Mouse (Mus musculus) frontal cortex, postnatal 36 days (tissue): ENCODE results near the gene Spata33.
A peak's percentile ranks its signal among the peaks of the same experiment; 100 is the strongest.
"Not testable (repeated sequence)": the region's sequence is repeated elsewhere in the genome, so short reads cannot be mapped to it uniquely, and the experiment has no call there.

Experiments used
- DNase-seq, 2 experiments: peaks; one replicate each; pipeline ENCODE4 v3.0.0; 2022; ENCODE audit warnings: low spot score in 2 of 2

The Spata33 gene

DNA sequence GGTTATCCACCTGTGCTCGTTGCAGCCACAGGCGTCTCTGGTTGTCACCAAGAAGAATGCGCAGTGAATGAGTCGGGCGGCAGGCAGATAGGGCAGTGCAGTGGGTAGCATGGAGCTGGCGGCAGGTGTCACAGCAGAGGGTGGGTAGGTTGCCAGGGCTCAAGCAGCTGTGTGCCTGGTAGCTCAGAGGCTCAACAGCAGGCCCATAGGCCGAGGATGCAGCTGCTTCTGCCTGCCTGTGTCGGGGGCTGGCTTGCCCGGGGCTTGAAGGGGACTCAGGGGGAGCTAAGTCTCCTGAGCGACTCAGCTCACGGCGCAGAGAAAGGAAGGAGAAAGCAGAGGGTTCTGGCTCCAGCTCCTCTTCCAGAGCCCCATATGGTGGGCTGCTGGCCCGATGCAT, 20.7 kb downstream of the Spata33 start:
- no peak for DNase-seq

DNA sequence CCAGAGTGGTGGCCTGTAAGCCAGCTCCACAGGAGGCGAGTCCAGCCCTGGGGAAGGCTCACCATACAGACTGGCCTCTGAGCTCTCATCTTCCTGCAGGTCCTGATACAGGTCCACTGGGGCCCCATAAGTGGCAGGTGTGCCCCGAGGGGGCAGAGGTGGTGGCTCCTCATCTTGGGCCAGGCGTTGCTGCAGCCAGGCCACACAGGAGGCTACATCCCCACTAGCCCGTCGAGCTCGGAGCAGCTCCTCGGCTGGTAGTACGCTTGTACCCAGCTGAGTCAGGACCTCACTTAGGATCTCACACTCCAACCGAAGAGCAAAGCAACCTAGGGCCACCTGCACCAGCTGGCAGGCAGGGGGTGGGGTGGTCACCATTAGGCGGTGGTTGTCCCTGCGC, 21.1 kb downstream of the Spata33 start:
- DNase-seq: no peak

DNA sequence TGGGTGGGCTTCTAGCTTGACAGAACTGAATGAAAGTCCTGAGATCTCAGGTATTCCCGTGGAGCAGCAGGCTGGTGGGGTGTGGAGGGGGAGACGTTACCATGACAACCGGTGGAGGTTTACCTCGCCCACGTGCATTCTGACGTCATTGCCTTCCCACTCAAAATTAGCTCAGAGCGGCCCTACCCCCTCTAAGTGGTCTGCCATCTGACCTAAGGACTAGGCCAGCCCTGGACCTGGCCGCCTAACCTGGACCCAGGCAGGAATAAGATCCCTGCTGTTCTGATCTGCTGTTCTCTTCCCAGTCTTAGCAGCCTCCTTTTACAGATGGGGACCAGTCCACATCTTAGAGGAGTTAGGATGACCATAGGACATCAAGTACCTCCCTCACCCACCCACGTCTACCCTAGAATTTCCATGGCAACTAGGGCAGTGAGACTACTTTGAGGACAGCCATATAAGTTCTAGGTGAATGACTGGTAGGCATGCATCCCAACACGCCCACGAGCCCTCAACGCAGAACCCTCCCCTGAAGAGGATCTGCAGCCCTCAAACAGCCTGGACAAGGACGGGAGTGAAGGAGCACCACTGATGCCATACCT, 22.4 kb downstream of the Spata33 start:
- DNase-seq: peak; percentile 82 to 91

DNA sequence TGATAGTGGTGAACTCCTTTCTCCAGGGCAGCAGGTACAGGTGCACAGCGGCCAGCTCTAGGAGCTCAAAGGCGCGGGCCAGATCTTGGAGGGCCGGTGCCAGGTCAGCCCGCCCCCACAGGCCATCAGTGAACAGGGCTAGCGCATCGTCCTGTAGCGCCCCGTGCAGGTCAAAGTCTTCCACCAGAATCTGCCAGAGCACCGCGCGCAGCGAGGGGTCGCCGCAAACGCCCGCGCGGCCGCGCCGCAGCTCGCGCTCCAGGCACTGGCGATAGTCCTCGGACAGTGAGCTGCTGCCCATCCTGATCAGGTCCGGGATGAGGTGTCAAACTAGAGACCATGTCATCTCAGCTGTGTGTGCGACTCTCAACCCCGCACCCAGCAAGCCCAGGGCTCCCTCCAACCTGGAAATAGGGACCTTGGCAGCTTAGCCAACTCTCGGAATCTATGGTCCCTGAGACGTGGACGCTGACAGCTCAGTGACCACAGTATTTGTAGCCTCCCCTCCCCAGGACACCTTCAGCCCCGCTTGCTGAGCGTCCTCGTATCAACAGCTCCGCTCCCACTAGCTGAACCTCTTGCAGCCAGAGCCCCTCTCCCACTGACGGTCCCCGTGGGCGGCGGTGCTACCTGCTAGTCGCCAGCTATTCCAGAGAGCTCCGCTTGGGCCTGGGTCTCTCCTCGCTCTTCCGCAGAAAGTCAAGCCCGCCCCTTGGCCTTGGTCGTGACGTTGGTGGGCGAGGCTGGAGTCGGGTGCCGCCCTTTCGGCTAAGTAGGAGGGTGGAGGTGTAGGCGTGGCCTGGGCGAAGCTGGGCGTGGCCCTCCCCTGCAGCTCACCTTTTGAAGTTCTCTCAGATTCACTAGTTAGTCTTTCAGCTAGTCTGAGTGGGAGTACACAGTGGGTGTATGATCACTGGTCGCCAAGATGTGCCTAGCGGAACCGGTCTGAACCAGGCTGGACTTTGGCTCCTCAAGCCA, 23.2 kb downstream of the Spata33 start, which contains the start of gene Spata2l:
Spata2l (minus strand) TSS at position 714 of the 978 bp plus-strand sequence.
- DNase-seq: peak; percentile 80 to 87

DNA sequence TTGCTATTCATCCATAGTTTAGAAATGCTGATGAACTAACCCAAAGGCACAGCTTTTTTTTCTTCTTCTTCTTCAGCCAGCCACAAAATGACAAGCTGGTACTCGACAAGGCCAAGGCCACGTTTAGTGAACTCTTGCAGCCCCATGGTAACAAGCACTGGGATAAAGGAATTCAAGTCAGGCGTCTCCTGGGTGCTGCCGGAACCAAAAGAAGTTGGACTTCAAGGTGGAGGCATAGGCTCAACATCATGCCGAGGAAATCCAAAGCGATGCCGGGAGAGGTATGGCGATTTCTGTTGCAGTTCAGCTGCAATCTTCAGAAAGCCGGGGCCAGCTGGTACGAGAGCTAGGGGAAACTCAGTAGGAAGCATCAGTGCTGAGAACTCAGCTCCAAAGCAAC, 26.8 kb downstream of the Spata33 start:
- DNase-seq: no peak

DNA sequence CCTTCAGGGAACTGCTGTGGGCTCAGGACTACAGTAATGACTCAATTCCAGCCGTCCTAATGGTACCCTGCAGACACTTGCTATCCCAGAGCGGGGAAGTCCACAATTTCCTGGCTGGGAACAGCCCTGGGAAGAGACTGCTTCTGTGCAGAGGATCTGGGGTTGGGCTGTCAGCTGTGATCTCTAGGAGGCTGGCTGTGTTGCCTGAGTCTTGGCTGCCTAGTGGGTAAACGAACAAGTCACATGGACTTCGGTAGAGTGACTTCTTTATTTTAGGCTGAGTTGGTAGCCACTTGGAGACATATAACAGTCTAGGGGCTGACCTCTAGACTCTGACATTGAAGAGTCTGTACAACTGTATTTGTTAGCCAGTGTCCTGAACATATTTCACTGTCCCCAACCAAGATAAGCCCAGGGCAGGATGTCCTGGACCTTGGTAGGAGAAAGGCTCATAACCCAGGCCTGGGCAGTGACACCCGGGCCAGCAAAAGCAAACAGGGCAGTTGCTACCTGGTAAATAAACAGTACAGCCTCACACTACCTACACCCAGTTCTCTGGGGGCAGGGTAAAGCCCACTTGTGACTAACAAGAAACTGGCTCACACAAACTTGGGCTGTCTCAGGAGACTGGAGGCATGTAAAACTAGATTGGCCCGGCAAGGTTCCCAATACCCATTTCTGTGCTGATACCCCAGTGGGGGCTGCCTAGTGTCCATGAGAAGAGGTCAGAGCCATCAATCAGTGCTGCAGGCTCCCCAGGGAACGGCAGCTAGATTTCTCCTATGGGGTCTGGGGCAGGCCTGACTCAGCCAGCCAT, 29.7 kb downstream of the Spata33 start:
- no peak for DNase-seq

DNA sequence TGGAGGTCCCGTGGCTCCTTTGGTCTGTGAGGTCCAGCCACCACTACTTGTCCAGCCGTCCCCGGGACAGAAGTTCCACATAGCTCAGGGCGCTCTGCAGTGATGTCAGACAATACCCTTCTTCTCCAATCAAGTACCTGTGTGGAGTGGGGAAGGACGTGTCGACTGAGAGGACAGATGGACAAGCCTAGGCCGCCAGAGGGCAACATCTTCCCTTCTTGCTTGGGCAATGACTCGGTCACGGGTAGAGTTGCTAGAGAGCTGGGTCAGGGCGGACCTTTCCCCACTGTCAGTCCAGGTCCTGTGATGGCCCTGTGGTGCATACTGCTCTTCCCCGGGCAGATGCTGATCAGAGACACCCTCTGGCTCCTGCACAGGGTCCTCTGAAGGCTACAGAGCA, 30.4 kb downstream of the Spata33 start:
- DNase-seq: no peak

DNA sequence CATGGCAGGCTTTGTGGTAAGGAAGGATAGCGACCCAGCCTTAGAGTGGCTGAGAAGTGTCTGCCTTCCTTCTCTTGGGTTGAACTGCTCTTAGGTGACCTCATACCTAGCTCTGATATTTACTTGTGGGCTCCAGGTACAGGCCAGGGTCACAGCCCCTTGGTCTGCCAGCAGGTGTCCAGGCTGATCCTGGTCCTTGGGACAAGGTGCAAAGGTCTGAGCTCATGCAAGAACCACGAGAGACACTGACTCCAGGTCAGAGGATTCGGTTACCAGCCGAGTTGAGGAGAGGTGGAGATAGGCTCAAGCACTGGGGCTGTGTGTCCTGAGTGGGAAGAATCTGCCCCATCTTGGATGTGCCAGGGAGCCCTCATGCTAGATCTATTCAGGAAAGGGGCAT, 31.8 kb downstream of the Spata33 start:
- no peak for DNase-seq

DNA sequence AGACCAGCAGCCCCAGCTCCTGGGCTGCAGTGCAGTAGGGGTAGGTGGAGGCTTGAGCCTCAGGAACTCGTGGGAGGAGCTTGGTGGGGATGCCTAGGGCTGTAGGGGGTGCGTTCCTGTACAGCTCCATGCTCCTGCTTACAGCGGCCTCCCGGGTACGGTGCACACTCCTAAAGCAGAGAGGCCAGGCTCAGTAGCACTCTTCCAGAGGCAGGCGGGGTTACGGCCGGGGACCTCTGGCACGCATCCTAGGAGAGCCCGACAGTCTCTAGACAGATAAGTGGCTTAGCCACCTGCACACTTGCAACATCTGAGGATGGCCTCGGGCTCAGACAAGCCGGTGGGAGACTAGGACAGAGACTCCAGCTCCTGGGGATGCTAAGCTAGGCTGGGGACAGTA, 32.9 kb downstream of the Spata33 start:
- no peak for DNase-seq

DNA sequence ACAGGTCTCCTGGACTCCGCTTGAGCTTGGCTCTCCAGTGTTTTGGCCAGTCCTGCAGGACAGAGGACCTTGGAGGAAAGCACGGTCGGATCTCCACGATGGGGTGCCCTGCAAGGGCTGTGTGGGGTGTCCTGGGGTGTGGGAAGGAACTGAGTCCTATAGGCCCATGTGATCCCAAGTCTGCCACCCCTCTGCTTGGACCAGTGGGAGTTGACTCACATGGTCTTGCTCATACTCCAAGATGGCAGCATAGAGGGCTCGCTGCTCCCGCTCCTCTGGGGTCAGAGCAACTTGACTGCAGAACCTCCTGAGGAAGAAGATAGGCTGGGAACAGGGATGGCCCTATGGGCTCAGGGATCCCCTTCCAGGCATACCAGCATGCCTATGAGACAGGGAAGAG, 35.1 kb downstream of the Spata33 start:
- no peak for DNase-seq

DNA sequence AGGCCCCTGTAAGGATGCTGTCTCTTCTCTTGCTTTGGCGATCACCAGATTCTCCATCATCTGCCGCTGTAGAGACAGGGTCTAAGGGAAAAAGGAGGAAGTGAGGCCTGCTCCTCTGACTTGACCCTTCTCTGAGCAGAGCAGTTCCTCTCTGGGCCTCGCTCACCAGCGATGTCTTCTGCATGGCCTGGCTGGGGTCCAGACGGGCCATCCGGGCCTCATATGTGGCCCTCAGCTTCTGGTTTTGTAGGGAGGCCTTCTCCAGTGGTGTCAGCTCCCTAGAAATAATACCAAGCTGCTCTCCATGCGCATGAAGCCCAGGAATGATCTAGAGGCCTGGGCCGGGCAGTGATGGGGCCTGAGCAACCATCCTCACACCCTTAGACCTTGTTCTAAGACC, 36.0 kb downstream of the Spata33 start:
- DNase-seq: no peak

DNA sequence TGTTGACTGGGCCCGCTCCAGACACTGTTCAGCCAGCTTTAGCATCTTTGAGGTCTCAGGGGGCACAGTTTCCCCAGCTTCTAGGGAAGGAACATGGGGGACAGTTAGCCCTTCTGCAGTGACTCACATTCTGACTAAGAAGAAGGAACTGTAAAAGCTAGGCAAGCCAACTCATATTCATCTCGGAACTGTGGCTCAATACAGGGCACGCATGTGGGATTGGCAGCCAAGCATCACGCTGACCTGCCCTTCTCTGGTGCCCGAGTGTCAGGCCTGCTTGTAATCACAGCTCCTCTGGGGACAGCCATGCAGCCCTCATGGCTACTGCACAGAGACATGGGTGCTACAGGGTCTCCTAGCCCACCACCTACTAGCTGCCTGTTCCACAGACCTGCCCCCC, 38.3 kb downstream of the Spata33 start:
- DNase-seq: no peak

DNA sequence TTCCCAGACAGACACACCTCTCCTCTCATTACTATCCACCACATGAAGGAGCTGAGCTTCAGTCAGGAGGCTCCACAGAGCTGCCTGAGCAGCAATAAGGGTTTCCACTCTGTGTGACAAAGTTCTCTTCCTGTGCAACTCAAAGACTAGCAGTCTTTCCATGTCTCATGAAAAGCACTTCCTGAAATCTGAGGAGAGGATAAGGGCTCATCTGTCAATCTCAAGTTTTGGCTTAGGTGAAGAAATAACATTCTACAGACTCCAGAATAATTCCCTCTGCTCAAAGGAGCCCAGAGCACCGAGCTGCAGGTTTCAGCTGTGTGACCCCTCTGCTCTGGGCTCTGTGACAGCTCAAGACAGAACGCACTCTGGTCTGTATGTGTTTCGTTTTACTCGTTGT, 40.3 kb downstream of the Spata33 start:
- no peak for DNase-seq

DNA sequence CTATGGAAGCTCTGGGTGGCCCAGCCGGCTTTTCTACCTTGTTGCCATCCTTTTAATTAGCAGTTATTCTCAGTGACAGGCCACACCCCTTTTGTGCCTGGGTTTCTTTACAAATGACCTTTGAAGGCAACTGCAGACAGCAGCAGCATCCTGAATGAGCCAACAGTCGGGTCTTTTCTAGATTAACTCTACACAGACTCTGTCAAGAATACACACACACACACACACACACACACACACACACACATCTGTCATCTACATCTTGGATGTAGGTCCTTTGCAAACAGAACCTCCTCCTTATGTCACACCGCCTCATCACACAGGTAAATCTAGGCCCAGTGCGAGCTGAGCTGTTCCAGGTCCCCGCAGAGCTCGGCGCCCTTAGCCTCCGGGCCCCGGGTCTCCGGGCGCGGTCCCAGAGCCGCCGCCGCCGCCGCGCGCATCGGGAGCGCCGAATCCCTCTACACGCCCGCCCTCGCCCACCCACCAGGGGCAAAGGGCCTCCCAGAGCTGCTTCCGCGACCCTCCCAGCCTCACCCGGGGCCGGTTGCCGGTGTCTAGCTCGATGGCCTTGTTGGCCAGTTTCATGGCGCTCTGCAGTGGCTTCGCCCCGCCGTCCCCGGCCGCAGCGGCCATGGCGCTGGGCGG, 40.9 kb downstream of the Spata33 start:
- DNase-seq: no peak

DNA sequence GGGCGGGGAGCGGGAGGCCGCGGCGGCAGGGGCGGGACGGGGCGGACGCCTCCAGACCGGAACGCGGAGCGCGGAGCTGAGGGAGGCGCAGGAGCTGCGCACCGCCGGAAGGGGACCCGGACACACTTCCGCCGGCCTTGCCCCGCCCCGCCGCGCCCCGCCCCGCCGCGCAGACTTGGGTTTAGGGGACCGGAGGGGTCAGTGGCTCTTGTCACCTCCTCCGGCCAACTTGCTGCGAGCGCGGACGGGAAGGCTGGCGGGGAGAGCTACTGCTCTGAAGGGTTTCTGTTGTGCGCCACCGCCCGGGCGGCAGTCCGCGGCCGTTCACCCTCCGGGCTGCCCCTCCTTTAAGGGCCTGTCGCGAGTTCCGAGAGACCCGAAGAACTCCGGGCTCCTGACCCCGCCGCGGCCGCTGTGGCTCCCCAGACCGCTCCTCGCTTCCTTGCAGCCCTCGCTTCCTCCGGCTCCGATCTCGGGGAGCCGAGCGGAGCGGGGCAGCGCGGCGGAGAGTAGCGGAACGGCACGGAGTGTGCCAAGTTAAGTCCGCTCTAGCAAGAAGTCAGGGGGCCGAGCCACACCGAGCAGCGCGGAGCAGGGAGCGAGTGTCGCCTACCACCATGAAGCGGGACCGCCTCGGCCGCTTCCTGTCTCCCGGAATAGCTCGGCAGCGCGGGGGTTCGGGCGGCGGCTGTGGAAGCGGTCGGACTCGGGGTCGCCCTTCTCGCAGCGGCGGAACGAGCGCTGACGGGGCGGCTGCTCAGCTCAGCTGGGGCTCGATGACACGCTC, 41.7 kb downstream of the Spata33 start, which contains the start of the genes Zfp276 and Vps9d1:
Zfp276 (plus strand) TSS at position 97 of the 787 bp plus-strand sequence.
Vps9d1 (minus strand) TSS at position 250 of the 787 bp plus-strand sequence.
- peak; percentile 75 to 79 for DNase-seq

DNA sequence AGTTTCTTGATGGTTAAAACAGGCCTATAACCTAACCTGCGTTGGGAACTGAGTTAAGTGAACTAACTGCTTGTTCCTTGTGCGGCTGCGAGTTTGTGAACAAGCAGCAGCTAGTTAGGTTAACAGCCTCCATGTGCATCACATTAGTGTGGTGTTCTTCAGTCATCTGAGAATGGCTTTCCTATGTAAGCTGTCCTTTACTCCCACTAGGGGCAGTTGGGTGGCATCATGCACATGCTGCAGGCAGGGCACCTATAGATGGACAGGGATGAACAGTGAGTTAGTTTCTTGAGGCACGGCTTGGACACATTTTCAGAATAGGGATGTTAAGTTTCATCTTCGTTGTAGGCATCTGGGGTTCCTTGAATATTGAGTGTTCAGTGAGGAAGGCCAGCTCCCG, 42.5 kb downstream of the Spata33 start:
- DNase-seq: no peak

DNA sequence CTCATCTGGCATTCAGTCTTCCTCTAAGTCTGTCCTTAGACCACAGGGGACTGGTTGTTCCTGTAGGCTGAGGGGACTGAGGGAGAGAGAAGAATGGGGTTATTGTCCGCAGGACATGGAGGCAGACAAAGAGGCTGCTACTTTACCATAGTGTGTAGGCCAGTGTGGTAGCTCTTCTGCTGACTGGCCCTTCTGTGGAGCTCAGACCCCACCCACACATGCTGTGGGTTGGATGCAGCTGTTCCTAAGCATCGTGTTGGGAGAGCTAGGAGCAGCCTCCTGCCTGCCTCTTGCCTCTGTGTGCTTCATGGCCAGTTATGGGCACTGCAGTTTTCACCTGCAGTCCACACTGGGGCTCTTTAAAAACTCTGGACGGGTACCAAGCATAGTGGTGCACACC, 44.5 kb downstream of the Spata33 start:
- DNase-seq: peak; percentile 53 to 57

DNA sequence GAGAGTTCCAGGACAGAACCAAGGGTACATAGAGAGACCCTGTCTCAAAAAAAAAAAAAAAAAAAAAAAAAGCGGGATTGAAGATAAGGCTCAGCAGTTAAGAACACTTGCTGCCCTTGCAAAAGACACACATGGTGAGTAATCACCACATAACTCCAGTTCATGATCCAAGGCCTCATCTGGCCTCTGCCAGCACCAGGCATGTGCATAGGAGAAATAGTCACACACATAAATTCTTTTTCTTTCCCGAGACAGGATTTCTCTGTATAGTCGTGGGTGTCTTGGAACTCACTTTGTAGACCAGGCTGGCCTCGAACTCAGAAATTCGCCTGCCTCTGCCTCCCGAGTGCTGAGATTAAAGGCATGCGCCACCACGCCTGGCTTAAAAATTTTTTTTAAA, 45.0 kb downstream of the Spata33 start:
- not testable (repeated sequence) for DNase-seq

DNA sequence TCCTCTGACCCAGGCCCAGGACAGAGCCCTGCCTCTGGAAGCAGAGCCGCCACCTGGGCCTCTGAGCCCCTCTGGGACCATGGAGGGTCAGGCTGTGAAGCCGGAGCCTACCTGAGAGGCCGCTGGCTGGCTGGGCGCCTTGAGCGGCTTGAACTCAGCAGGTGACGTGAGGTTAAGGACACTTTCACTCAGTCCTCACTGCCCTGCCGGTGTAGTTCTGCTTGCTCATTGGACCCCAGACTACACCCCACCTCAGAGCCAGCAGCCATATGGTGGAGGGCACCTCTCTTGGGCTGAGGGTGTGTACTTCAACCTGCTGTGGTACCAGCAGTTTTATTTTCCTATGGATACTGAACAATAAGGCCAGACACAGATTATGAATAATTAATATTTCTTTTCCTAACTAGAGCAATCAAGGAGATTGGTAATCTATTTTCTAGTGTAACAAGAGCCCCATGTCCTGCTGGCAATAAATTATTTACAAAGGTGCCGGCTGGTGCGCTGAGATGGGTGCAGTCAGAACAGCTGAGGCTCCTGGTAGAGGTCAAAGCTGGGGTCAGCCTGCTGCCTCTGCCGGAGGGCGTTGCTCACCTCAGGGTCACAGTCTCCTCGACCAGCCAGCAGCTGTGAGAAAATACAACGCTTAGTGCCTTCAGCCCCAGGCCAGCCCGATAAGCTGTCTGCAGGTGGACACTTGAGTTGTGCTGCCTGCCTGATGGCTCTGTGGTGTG, 55.5 kb downstream of the Spata33 start:
- no peak for DNase-seq

DNA sequence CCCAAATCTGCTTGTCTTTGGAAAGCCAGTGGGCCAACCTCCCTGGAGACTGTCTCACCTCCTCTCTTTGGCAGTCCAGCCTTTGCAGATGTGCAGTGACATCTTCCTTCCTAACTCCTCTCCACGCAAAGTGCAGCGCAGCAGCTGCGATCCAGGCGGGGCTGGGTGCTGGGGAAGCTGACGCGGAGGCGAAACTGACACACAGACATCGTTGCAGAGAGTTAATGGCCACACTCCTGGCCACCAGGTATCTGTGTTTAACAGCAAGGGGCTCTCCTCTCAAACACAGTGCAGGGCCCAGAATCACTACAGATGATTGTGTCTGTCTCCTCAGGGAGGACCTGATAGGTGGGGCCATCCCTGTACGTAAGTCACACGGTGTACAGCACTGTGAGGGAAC, 58.5 kb downstream of the Spata33 start:
- DNase-seq: no peak
